Mouse (Mus musculus) heart, adult 2 months (tissue): ENCODE data around the gene Vps45.

Experiments
- CTCF ChIP-seq: fragments of 200-600 bp; IDR thresholded peaks from 2 replicates; pipeline ENCODE4 v1.8.1; 2022; ENCODE audit warnings: antibody characterized with exemption, mild to moderate bottlenecking, moderate library complexity
- POLR2A ChIP-seq: fragments of 200-500 bp; IDR thresholded peaks from 2 replicates; pipeline ENCODE4 v1.6.1; 2011; ENCODE audit warnings: mild to moderate bottlenecking, low read depth, low read length, control low read depth; ENCODE audit not compliant: insufficient read depth

- TF ChIP-seq POLR2A = no peak
- TF ChIP-seq CTCF = no peak
Measured at GRCm38 (mm10) chr3:96103901-96104260, 45.6 kb upstream of the Vps45 start.
